Mouse (Mus musculus): ENCODE measurements around the gene 1700057G04Rik.

1700057G04Rik gene

DNA sequence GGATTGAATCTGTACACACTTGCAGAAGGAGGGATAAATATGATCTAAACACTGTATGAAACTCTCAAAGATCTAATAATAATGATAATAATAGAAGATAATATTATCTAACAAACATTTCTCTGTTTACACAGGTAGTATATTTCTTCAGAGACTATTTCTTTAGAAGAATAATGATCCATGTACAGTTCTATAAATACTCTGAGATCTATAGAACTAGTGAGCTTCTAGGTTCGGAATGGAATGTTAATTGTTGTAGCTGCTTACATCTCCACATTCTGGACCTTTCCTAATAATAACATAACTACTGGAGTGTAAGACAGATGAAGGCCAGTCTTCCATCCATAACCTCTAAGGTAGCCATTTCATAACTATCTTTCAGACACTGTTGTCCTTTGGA is at the start of gene 1700057G04Rik:
Gene 1700057G04Rik (plus strand): TSS at position 301 of the 400 bp plus-strand sequence.
- no peak for DNase-seq (ENCODE audit: low spot score in 2 of 2)

DNA sequence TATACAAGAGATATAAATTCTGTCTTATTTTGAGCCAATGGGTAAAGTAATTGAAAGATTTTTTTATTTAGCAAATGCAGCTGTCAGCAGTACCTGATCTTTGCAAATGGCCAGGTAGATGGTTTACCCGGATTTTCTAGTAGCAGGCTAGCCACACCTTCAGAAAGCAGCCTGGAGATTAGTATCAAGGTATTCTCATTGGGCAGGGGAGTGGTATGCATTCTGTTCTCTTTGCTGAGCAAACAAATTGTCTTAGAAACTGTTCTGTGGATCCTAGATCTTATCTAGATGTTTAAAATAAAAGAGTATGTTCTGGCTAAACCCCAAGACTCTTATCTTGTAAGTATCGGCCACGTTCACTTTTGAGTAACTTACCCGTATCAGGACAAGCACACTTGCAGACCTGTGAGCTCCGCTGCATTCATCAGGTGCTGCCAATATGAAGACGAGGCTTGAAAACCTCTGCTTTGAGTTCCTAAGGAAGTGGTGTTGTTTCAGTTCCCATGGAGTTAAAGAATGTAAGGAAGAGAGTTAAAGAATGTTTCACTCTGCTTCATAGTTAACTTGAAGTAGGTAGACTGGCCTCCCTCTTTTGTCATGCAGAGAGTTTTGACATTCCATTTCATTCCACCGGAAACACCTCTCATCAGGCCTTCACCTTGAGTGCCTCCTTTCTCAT is 48.6 kb upstream of the 1700057G04Rik start:
- no peak for DNase-seq (ENCODE audit: low spot score in 2 of 2)

DNA sequence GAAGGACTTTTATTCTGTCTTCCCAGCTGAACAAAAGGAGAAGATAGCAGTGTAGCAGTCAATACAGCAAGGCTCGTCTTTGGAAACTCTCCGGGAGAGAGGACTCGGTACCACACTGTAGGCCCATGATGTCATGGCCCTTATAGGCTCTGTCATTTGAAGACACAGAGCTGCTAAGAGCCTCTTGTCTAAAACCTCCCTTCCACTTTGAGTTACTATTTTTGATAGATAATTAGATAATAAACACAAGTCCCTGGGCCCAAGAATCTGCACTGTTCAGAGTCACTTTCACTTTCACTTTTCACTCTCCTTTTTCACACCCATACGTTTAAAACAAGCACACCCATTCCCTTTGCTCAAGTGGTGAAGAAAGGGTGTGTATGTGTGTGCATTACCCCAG is 43.5 kb upstream of the 1700057G04Rik start:
- no peak for DNase-seq (ENCODE audit: low spot score in 2 of 2)

DNA sequence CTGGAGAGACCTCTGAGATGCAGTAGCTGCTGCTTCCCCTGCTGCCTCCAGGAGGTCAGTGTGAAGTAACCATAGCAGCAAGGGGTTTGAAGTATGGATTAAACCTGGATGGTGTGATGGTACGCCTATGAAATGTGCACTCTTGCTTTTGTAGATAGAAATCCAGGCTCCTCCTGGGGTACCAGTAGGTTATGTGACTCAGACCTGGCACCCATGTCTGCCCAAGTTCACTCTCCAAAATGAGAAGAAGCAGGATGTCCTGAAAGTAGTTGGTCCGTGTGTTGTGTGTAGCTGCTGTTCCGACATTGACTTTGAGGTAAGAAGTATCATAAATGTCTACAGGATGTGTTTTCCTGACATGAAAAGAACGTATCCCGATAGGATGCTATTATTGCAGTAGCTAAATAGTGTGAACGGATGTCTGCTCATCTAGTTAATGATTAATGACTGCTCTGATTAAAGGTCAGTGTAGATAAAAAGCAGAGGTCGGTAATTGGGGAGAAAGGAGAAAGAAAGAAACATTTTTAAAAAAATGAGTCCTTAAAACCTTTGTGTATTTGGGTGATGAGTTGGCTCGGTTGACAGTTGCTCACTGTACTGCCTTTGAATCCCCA is 42.5 kb upstream of the 1700057G04Rik start:
- DNase-seq (ENCODE audit: low spot score in 2 of 2), result no peak

DNA sequence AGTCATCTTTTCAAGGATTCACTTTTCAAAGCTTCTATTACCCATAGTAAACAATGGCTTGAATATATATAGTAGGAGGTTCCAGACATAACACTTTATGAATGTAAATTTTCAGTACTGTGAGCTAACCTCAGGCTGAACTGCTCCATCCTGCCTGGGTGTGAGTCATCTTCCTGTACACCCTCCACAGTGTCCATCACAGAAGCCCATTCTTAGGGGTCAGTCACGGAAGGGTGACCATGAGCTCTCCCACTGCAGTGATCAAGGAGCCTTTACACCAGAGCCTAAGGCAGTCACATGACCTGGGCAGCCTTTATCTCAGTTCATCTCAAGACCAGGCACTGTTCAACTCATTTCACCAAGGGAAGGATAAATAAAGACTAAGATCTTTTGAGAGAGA is 41.4 kb upstream of the 1700057G04Rik start:
- DNase-seq (ENCODE audit: low spot score in 2 of 2), result no peak

DNA sequence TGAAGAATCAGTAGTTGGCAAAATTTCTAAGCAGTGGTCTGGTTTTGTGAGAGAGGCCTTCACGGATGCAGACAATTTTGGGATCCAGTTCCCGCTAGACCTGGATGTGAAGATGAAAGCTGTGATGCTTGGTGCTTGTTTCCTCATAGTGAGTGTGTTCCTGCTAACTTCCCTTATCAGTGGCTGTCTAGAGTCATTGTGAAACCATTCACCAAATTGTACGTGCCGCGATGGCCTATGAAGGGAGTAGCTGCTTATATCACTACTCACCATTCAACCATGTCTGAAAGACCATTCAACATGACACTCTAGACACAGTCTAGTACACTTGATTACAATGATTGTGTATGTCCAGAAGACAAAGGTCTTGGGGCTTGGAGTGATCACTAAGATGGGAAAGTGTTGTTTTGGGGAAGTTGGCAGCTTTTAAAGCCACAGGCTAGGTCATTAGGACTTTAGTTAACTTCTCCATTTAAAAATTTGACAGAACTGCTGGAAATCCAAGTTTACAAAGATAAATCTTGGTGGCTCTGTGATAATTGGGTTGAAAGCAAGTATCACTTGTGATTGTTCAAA is 39.3 kb upstream of the 1700057G04Rik start:
- no peak for DNase-seq (ENCODE audit: low spot score in 2 of 2)

DNA sequence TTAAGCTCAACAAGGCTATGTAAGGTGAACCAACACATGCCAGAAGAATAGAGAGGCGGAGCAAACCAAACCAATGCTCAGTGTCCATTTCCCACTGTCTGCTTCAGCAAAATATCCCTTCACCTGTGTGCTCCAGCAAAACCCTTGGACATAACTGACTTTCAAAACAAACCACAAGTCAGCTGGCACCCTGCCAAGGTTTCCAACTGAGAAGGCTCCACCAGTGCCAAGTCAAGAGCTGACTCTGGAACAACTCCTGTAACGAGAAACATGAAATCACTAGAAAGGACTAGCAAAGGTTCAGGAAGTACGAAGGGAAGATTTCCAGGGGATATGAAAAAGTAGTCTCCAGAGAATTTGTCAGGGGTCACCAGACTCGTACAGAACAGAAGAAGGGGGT is 38.2 kb upstream of the 1700057G04Rik start:
- DNase-seq (ENCODE audit: low spot score in 2 of 2), result peak in 1 of 2 experiments; percentile 22

DNA sequence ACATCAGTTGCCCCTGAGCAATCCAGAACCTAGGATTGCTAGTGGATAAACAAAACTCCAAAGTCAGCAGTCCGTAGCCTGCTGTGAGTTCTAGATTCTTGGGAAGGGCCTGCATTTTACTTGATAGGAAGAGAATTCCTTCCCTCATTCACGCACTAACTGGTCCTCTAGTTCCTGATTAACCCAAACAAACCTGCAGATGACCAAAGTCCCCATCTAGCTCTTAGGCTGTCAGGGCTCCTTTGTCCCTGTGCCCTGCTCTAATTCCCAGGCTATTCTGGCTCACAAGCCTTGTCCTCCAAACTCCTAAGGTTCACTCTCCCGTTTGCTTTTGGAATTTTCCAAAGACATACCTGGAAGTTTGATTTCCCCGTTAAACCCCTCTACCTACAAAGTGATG is 36.5 kb upstream of the 1700057G04Rik start:
- no peak for DNase-seq (ENCODE audit: low spot score in 2 of 2)

DNA sequence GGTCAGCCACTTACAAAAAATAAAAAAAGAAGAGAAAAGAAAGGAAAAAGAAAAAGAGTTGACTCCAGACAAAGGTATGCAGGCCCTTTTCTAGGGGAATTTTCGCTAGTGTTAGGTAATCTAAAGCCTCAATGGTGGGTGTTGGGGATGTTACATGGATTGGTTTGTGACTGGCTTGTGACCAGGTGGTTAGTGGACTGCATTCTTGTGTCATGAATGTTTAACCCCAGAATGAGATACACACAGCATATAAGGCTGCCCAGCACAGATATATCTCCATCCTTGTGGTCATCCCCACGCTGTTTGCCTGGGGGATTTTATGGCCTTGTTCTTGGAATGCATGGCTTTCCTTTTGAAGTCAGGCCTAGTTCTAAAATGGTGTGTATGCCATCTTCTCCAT is 35.9 kb upstream of the 1700057G04Rik start:
- DNase-seq (ENCODE audit: low spot score in 2 of 2), result no peak

DNA sequence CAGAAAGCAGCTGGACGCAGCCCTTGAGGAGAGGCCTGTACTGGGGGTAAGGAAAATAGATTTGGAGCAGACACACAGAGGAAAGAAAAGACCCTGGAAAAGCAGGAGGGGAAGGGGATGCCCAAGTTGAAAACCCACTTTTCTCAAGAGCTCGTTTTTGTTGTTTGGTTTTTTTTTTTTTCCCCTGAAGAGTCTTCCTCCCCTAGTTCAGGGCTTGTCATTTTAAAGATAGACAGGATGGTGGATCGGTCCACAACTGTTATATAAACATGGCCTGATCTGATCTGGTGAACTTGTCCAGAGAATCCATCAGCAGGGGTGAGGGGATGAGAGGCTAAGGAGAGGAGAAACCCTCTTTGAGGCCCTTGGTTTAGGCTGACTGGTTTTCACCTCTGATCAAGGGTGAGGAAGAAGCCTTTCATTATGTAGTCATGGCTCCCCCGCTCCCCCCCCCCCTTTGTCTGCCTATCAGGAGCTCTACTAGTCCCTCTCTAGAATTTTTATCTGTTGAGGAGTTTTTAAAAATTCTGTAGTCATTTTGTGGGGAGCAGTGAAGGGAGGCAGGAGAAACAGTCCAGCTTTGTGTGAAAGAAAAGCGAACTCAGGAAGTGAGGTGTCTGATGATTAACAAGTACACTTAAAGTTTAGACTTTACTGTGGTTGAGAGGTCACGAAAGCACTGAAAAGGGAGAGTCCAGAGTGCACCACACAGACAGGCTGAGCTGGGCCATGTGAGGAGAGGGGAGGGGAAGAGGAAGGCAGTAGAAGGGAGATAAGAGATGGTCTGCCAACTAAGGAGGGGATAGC is 35.0 kb upstream of the 1700057G04Rik start:
- no peak for DNase-seq (ENCODE audit: low spot score in 2 of 2)

DNA sequence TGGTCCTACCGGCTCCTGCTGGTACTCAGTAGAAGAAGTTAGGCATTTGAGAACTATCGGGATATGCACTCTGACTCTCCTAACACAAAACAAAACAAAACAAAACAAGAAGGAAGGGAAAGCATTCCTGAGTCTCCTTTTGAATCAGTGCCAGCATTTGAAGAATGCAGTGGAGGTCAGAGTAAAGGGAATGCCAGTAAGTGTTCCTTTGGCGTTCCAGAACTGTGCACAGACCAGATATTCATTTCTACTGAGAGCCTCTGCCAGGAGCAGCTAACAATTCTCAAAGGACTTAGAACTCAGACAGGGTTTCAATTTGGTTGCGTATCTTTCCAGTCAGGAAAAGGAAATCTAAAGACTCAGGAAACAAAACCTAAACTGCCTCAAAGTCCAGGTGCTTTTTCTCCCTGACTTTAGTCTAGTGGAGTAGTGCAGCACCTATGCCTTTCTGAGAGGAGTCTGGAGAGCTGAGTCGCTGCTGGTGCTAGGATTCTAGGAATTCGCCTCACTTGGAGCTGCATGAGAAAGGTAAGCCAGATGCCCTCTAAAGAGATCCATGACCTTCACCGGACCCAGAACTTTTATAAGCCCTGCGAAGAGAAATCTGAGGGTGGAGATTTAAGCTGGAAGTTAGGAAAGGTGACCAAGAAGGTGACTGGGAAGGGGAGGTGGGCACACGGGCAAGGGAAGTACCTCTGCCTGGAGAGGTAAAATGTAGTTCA is 33.5 kb upstream of the 1700057G04Rik start, which contains the start of gene Plscr2:
Gene Plscr2 (plus strand): TSS at position 117 of the 722 bp plus-strand sequence.
- no peak for DNase-seq (ENCODE audit: low spot score in 2 of 2)

DNA sequence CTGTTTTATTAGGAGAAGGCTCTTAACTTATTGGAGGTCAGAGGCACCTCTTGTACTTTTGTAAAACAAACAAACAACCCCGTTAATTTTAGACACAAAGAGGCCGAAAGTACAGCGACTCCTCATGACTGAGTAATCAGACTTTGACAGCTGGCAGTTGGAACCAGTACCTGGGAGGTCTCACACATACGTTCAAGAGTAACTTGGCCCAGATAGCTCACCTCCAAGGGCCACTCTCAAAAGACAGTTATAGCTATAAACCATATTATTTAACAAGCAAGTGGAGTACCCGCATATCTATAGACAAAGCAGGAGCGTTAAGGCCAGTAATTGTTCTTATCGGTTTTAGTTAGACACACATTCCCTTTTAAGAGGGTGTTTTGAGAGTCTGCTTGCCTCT is 32.8 kb upstream of the 1700057G04Rik start:
- DNase-seq (ENCODE audit: low spot score in 2 of 2), result no peak

DNA sequence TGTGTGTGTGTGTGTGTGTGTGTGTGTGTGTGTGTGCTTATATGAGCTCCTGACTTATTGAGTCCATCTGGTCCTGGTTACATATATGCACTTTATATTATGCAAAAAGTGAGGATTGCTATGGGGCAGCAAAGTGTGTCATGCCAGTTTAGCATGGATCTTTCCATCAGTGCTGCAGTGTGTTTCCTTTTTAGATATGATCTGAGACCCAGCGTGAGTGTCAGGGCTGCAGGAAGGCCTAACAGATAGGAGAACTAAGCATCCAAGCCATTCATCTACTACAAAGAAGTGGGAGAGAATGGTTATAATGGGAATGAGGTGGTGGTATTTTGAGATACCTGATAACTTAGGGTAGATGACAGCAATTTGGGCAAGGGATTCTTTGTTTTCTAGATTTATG is 29.1 kb upstream of the 1700057G04Rik start:
- no peak for DNase-seq (ENCODE audit: low spot score in 2 of 2)

DNA sequence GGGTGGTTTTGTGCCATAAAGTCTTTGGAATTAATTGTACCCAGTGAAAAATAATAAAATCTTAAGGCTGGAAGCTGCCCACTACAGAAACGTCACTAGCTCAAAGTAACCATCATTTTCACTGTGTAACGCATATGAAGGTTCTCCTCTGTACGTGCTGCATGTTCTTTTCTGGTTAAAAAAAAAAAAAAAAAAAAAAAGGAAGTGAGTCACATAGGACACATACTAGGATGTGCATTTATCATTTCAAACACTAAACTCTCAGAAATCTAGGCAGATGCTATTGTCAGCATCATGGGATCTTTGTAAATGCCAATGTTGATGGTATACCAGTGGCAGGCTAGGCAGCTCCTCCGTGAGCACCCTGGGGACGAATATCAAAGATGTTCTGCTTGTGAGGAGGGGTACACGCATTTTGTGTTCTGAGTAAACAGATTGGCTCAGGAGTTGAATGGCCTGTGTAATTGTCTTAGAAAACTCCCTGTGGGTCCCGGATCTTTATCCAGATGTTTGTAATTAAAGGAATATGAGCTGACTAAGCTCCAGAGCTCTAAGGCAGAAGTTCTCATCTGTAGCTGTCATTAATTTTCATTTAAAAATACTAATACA is 26.5 kb upstream of the 1700057G04Rik start:
- no peak for DNase-seq (ENCODE audit: low spot score in 2 of 2)

DNA sequence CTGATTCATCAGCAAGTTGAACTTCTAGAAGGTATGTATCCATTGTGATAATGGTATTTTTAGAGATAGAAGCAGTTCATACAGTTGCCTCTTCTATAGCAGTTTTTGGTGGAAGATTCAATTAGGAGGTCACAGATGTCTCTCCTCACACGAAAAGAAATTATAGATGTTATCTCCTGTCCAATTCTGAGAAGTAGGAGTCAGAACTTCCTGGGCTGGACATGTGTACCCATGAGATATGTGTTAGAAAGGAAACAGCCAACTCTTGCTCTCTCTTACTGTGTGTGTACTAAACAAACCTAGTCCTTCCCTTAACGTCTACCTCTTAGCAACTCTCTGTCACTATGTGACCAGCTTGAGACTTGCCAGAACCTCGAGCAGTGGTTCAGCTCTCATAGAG is 19.5 kb upstream of the 1700057G04Rik start:
- no peak for DNase-seq (ENCODE audit: low spot score in 2 of 2)

DNA sequence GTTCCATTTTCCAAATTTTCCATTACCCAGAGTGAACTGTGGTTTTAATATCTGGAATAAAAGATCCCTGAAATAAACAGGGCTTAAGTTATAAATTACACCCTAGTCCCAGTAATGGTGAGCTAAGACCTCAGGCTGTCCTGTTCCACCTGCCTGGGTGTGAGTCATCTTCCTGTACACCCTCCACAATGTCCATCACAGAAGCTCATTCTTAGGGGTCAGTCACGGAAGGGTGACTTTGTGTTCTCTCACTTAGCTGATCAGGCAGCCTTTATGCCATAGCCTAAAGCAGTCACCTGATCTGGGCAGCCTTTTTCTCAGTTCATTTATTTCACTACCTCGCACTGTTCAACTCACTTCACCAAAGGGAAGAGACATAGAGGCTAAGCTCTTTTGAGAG is 17.0 kb upstream of the 1700057G04Rik start:
- no peak for DNase-seq (ENCODE audit: low spot score in 2 of 2)

DNA sequence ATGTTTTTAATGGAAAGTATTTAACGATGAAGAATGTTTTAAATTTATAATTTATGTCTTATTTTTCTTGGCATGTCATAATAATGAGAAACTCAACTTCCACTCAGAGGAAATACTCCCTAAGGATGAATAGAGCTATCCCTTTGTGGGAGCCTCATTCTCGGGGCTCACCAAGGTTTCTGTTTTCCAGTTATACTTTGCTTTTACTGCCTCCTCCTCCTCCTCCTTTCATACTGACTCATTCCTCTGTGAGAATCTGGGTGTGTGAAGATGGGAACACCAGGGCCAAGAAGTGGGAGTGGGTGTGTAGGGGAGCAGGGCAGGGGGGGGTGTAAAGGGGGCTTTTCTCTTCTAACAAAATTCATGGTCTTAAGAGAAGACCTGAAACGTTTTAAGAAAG is 16.3 kb upstream of the 1700057G04Rik start:
- no peak for DNase-seq (ENCODE audit: low spot score in 2 of 2)

DNA sequence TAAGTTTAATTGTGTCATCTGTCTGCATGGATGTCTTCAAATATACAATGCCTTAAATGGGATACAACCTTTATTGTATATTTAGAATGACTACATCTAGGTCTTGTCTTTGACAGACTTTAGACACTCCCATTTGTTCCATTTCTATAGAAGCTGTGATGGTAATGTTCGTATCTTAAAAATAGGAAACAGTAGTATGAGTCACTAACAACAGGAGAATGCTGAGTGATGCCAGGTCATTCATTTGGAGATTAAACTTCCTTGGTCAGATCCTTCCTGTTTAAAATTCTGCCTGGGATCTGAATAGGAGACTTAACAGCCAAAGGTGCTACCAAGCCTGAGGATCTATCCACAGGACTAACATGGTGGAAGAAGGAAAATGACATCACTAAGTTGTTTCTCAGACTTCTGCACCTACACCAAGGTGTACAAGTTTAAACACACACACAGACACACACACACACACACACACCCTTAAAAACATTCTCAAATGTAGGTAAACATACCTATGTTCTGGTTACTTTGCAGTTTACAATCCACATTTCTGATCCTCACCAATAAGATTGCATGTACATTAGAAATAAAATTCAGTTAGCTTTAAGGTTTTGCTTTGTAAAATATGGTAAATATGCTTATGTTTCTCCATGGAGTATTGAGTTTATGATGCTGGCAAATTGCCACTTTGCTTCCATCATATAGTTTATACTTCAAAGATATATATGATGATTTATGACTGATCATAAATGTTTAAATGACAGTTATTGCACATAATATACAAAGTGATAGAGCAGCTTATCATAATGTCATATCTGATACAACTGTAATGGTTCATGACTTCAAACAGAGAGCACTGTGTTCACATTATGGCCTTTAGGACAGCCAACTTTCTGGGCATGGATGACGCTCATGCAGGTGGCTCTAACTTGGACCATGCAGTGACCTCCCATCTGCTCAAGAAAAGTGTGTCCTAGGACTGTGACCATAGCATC is 15.3 kb upstream of the 1700057G04Rik start:
- no peak for DNase-seq (ENCODE audit: low spot score in 2 of 2)

DNA sequence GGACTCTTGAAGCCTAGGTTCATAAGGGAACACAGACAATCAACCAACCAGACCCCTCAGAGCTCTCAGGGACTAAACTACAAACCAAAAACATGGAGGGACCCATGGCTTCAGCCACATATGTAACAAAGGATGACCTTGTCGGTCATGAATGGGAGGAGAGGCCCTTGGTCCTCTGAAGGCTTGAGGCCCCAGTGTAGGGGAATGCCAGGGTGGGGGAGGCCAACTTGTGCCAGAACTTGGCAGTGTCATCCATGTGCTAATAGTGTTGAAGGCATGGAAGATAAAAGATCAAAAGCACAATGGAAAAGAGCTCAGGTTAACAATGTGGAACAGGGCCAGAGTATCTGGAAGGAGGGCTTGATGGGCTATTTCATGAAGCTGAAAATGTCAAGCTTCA is 10.9 kb upstream of the 1700057G04Rik start:
- no peak for DNase-seq (ENCODE audit: low spot score in 2 of 2)

DNA sequence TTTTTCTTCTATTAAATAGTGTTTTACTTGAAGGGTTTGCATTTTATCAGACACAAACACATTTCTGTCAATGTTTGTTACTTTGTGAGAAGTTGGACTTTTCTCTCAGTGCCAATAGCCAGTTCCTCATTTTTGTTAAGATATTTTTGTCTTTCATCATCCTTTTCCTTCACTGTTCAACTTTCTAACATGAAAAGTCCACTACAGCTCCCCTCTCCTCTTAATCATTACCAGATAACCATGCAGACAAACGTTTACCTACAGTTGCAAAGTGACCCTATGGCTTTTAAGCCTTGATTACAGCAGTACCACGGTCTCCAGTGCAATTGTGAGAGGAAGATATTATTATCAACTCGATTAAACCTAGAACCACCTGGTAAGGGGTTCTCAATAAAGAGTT is 8.0 kb upstream of the 1700057G04Rik start:
- no peak for DNase-seq (ENCODE audit: low spot score in 2 of 2)

All from spleen, postnatal 4 days (tissue).